Mouse (Mus musculus): ENCODE measurements around the gene Grip2.
A peak's percentile ranks its signal among the peaks of the same experiment; 100 is the strongest.

DNA sequence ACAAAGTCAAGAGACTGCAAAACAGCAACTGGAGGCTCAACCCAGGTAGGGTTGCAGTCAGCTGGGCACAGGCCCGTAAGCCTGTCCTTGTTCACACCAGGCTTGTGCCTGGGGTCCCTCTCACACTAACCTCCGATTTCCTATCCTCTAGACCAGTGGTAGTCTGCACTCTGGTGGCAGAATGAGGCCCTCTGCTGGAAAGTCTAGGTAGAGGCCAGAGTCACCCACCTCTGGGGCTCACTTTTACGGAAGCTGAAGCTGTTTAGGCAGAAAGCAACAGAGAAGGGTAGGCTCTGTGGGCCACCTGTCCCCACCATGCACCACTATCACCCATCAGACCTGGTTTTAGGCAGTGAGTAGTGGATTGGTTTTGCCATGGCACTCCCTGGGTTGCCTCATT, 76.1 kb downstream of the Grip2 start:
- TF ChIP-seq POLR2A (IDR thresholded peaks at IDR 0.05; ENCODE audit: borderline replicate concordance, control insufficient read depth, low read depth, low read length), result no peak
- 0 out of 2 replicates have a peak, but pooled peaks have one; percentile 5 for TF ChIP-seq CTCF (IDR thresholded peaks at IDR 0.05; ENCODE audit: control insufficient read depth, insufficient read depth, low read length)

Data from bone marrow, adult 2 months (tissue).